Mouse (Mus musculus) stomach, embryonic 16.5 days (tissue): ENCODE results near the gene Gapt. TPM values are rescaled to one million over a fixed set of nuclear protein-coding genes. Genes with fewer than 3 reads are reported as not detected.
A peak's percentile ranks its signal among the peaks of the same experiment; 100 is the strongest.
"Not testable (repeated sequence)": the region's sequence is repeated elsewhere in the genome, so short reads cannot be mapped to it uniquely, and the experiment has no call there.

Source experiments
- ATAC-seq: fragments of 200-750 bp; cut with Nextera tagmentation; 2 replicates; pipeline ENCODE4 v1.8.0; 2017; ENCODE audit warnings: moderate number of reproducible peaks, moderate TSS enrichment; ENCODE audit not compliant: insufficient read depth, low FRiP score
- H3K27ac ChIP-seq: fragments of 300-500 bp; sonication (generic); 2 replicates; pipeline ENCODE4 v1.5.1; 2014; ENCODE audit warnings: low read length
- H3K27me3 ChIP-seq: fragments of 300-500 bp; sonication (generic); 2 replicates; pipeline ENCODE4 v1.6.1; 2014; ENCODE audit warnings: low read length, control low read depth, mixed read lengths; ENCODE audit not compliant: control insufficient read depth, insufficient read depth
- H3K36me3 ChIP-seq: fragments of 300-500 bp; sonication (generic); 2 replicates; pipeline ENCODE4 v1.6.1; 2014; ENCODE audit warnings: low read length; ENCODE audit not compliant: control insufficient read depth, insufficient read depth
- H3K4me1 ChIP-seq: fragments of 300-500 bp; sonication (generic); 2 replicates; pipeline ENCODE4 v1.6.1; 2014; ENCODE audit warnings: low read length, control low read depth, mixed read lengths; ENCODE audit not compliant: control insufficient read depth, insufficient read depth
- H3K4me2 ChIP-seq: fragments of 300-500 bp; sonication (generic); 2 replicates; pipeline ENCODE4 v1.6.1; 2014; ENCODE audit warnings: low read depth, low read length, mixed read lengths
- H3K4me3 ChIP-seq: fragments of 300-500 bp; sonication (generic); replicated peaks from 2 replicates; pipeline ENCODE4 v1.5.1; 2014; ENCODE audit warnings: mild to moderate bottlenecking, low read length
- H3K9ac ChIP-seq: fragments of 300-500 bp; sonication (generic); 2 replicates; pipeline ENCODE4 v1.6.1; 2014; ENCODE audit warnings: low read length
- H3K9me3 ChIP-seq: fragments of 300-500 bp; sonication (generic); replicated peaks from 2 replicates; pipeline ENCODE4 v1.6.1; 2016; ENCODE audit warnings: low read length, control low read depth; ENCODE audit not compliant: control insufficient read depth
- WGBS: fragments of 180-500 bp; shearing (Covaris S2); extraction: QIAGEN DNeasy Blood & Tissue Kit; methylation state at CpG from one replicate; pipeline ENCODE4 v1.1.7; 2014; 5-methylcytosine and 5-hydroxymethylcytosine counted together
- polyA plus RNA-seq: library from polyadenylated mRNA; unstranded; fragments of >200 nt; fragmentation: Nextera tagmentation; extraction: Ambion mirVana; gene quantifications from 2 replicates; pipeline ENCODE4 v1.2.1, GENCODE M21; 2015

Gene Gapt
- polyA plus RNA-seq = 0.55 and 0.98 TPM in 2 replicates

DNA sequence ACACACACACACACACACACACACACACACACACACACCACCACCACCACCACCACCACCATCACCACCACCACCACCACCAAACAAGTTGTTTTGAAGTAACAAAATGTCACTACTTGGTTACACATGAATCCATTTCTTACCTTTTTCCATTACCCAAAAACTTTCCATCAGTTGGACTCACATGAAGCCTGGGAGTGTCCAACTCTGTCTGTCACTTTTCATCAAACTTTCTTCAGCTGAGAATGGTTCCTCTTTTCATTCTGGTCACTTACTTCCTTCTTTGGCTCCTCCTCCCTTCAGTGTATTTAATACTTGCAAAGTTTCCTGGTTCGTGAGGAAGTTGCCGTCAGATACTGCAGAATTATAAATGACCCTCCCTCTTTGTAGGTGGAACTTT lies at the start of gene Gapt:
Gapt (minus strand) TSS at position 259 of the 400 bp plus-strand sequence.
- Histone ChIP-seq H3K27me3 (no peaks in the 10 kb centered on the region), H3K4me1 (no peaks in the 10 kb centered on the region), H3K4me3 (no peak within 1 kb of the TSS), H3K27ac (no peak within 1 kb of the TSS), H3K9ac (no peak within 1 kb of the TSS), H3K9me3 (no peaks in the 10 kb centered on the region), H3K4me2 (no peak within 1 kb of the TSS), H3K36me3 (no peaks in the 10 kb centered on the region)
- no peak for ATAC-seq
- 56% methylated on average over 2 of the region's 2 CpGs for WGBS

DNA sequence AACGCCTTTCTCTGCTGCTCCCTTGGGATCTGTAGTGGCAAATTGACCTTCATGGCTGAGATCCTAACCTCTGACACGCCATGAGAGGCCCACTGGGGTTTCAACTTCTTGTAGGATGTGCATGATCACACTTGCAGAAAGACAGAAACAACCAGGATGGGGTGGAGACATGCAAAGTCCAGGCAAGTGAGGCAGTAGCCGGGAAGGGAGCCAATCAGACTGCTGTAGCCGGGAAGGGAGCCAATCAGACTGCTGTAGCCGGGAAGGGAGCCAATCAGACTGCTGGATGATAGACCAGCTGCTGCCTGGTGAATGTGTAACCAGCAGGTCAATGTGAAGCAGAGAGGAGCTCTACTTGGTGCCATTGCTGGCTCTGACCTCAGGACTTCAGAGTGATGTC lies 49.2 kb upstream of the Gapt start:
- Histone ChIP-seq H3K4me2 (no peak overlapping the region), H3K4me1 (no peaks in the 10 kb centered on the region), H3K9me3 (no peaks in the 10 kb centered on the region), H3K9ac (no peak overlapping the region), H3K4me3 (no peak overlapping the region), H3K27me3 (no peaks in the 10 kb centered on the region), H3K36me3 (peaks cover under 1% of the 10 kb centered on the region; the same call in 1 of the 2 replicates), H3K27ac (no peak overlapping the region)
- no peak for ATAC-seq
- WGBS = 77% methylated on average over 5 of the region's 5 CpGs

DNA sequence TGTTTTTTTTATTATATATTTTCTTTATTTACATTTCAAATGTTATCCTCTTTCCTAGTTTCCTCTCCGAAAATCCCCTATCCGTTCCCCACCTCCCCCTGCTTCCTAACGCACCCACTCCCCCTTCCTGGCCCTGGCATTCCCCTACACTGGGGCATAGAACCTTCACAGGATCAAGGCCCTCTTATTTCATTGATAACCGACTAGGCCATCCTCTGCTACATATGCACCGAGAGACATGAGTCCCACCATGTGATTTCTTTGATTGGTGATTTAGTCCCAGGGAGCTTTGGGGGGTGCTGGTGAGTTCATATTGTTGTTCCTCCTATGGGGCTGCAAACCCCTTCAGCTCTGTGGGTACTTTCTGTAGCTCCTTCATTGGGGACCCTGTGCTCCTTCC lies 47.7 kb upstream of the Gapt start:
- 87% methylated on average over 5 of the region's 5 CpGs for WGBS
- not testable (repeated sequence) for H3K36me3 ChIP-seq, H3K4me3 ChIP-seq, H3K9me3 ChIP-seq, H3K27ac ChIP-seq, H3K9ac ChIP-seq, H3K27me3 ChIP-seq, H3K4me1 ChIP-seq, H3K4me2 ChIP-seq, ATAC-seq

DNA sequence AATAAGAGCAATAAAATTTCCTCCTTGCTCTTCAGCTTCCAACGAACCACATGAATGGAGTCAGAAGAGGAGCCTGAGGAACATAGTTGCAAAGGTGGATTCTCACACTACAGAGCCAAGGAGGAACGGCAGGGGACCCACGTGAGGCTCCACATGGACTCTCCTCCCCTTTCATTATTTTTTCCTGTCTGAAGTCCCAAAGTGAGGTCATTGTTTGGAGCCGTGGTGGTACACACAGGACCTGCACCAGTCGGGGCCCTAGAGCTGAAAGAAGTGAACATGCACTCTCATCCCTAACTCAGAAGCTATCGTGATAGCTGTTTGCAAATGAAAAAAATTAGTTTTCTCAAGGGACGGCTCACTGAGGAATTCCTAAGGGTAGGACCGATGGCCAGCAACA lies 47.1 kb upstream of the Gapt start:
- Histone ChIP-seq H3K36me3 (peaks cover 12% of the 10 kb centered on the region), H3K27ac (no peak overlapping the region), H3K9me3 (no peaks in the 10 kb centered on the region), H3K4me2 (no peak overlapping the region), H3K4me1 (no peaks in the 10 kb centered on the region), H3K9ac (no peak overlapping the region), H3K4me3 (no peak overlapping the region), H3K27me3 (no peaks in the 10 kb centered on the region)
- ATAC-seq = no peak
- WGBS = 71% methylated on average over 8 of the region's 8 CpGs

DNA sequence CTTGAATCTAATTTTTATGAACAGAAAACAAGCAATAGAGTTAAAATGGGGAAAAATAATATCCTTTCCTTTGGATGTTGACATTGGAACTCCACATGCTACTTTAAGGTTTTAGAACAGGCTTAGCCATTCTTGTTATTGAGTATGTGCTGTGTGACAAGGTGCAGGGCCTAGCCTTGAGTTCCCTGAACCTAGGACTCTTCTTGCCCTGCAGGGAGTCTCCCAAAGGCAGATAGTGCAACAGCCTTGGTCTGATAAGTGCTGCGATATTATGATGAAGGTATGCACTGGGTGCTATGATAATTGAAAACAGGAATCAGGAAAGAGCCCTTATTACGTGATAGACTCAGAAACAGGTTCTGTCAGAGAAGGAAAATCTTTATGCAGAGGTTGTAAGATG lies 44.9 kb upstream of the Gapt start:
- H3K9ac ChIP-seq = no peak overlapping the region
- no peaks in the 10 kb centered on the region for H3K27me3 ChIP-seq
- no peak for ATAC-seq
- H3K4me1 ChIP-seq = peaks cover 9% of the 10 kb centered on the region; the same call in 1 of the 2 replicates
- WGBS = 81% methylated on average over 2 of the region's 2 CpGs
- no peak overlapping the region for H3K4me2 ChIP-seq
- peaks cover 29% of the 10 kb centered on the region for H3K36me3 ChIP-seq
- H3K9me3 ChIP-seq = peaks cover 4% of the 10 kb centered on the region; the same call in 1 of the 2 replicates
- no peak overlapping the region for H3K27ac ChIP-seq
- no peak overlapping the region for H3K4me3 ChIP-seq

DNA sequence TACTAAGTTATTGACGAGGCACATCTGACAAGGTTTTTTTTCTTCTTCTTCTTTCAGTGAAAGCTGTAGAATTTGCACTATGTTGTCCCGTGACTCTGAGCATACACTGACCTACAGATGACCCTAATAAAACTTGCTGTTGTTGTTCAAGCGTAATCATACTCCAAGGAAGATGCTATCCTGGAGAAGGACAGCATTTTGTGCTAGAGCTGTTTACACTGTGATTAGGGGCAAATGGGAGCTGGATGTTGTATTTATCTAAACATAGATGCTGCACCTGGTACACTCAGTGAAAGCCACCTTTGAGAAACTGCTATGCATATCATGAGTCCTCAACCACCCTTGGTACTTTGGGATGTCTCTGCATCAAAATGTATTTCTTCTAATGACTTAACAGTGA lies 44.4 kb upstream of the Gapt start:
- Histone ChIP-seq H3K4me1 (peaks cover 9% of the 10 kb centered on the region; the same call in 1 of the 2 replicates), H3K36me3 (peaks cover 29% of the 10 kb centered on the region), H3K27ac (no peak overlapping the region), H3K9me3 (peaks cover 4% of the 10 kb centered on the region; the same call in 1 of the 2 replicates), H3K9ac (no peak overlapping the region), H3K27me3 (no peaks in the 10 kb centered on the region), H3K4me3 (no peak overlapping the region), H3K4me2 (no peak overlapping the region)
- 0 out of 2 replicates have a peak, but pooled peaks have one; percentile 37 for ATAC-seq
- 70% methylated on average over 3 of the region's 3 CpGs for WGBS

DNA sequence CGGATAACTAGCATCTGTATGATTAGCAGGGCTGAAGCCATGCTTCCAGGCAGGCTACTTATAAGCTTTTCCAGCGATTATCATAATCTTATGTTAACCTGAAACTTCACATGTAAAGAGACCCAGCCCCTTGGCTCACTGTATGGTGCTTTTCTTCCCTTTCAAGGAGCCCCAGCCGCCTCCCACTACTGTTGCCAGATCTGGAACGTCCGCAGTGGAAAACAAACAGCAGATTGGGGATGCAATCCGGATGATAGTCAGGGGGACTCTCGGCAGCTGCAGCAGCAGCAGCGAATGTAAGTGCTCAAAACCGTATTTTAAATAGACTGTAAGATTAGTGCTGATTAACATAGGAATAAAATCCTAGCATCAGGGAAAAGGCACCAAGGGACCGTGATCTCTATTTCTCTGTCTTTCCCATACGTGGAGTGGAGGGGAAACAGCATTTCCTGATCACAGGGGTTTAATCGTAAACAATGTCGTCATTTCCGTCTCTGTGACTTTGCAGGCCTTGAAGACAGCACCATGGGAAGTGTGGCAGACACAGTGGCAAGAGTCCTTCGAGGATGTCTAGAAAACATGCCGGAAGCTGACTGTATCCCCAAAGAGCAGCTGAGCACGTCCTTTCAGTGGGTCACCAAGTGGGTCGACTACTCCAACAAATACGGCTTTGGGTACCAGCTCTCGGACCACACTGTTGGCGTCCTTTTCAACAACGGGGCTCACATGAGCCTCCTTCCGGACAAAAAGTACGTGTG lies 41.7 kb upstream of the Gapt start:
- H3K27me3 ChIP-seq = no peaks in the 10 kb centered on the region
- H3K4me2 ChIP-seq = peak overlapping the region; percentile 91
- peak overlapping the region; percentile 8; the same call in 1 of the 2 replicates for H3K27ac ChIP-seq
- peak overlapping the region; percentile 82 for H3K4me3 ChIP-seq
- H3K36me3 ChIP-seq = peaks cover 29% of the 10 kb centered on the region
- peaks cover 11% of the 10 kb centered on the region; the same call in 1 of the 2 replicates for H3K4me1 ChIP-seq
- H3K9me3 ChIP-seq = peaks cover 4% of the 10 kb centered on the region; the same call in 1 of the 2 replicates
- ATAC-seq = no peak
- H3K9ac ChIP-seq = no peak overlapping the region
- 70% methylated on average over 24 of the region's 24 CpGs for WGBS

DNA sequence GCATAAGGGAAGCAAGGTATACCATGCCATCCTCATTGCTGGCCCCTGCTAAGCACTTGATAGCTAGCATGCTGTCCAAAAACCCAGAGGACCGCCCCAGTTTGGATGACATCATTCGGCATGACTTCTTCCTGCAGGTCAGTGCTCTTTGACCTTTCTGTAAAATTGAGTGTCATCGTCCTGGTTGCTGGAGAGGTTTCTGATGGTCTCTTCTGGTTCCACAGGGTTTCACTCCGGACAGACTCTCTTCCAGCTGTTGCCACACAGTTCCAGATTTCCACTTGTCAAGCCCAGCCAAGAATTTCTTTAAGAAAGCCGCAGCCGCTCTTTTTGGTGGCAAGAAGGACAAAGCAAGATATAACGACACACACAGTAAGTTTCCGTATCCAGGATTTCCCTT lies 40.8 kb upstream of the Gapt start:
- Histone ChIP-seq H3K9ac (peak overlapping the region; percentile 7; the same call in 1 of the 2 replicates), H3K27ac (no peak overlapping the region), H3K27me3 (no peaks in the 10 kb centered on the region), H3K36me3 (peaks cover 29% of the 10 kb centered on the region), H3K4me1 (peaks cover 11% of the 10 kb centered on the region; the same call in 1 of the 2 replicates), H3K9me3 (peaks cover 4% of the 10 kb centered on the region; the same call in 1 of the 2 replicates), H3K4me3 (peak overlapping the region; percentile 82), H3K4me2 (peak overlapping the region; percentile 91)
- no peak for ATAC-seq
- WGBS = 76% methylated on average over 8 of the region's 8 CpGs

DNA sequence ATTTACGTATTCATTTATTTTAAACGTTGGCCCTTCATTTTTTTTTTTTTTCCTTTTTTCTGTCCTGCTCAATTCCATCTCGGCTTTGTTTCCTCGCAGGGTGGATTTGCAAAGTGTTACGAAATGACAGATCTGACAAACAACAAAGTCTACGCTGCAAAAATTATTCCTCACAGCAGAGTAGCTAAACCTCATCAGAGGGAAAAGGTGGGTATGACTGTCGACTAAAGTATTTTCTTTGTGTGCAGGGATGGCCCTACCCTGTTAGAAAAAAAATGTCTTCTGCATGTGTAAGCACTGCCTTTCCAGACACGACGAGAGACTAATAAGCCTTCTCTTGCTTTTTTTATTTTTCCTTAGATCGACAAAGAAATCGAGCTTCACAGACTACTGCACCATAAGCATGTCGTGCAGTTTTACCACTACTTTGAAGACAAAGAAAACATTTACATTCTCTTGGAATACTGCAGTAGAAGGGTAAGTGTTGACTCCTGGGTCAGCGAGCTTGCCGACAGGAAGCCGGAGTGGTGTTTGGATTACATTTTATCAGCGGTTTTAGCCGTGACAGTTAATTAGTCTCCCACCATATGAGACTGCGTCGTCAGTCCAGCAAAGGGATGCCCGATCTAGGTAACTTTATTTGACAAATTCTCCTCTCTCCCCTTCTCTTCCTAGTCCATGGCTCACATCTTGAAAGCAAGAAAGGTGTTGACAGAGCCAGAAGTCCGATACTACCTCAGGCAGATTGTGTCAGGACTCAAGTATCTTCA lies 39.1 kb upstream of the Gapt start:
- no peak for ATAC-seq
- H3K27ac ChIP-seq = peak overlapping the region; percentile 90
- 3% methylated on average over 21 of the region's 21 CpGs for WGBS
- peaks cover 27% of the 10 kb centered on the region for H3K36me3 ChIP-seq
- H3K27me3 ChIP-seq = no peaks in the 10 kb centered on the region
- peak overlapping the region; percentile 82 for H3K4me3 ChIP-seq
- peak overlapping the region; percentile 94 for H3K9ac ChIP-seq
- peaks cover 4% of the 10 kb centered on the region; the same call in 1 of the 2 replicates for H3K9me3 ChIP-seq
- H3K4me2 ChIP-seq = peak overlapping the region; percentile 91
- H3K4me1 ChIP-seq = peaks cover 11% of the 10 kb centered on the region; the same call in 1 of the 2 replicates
